Mouse (Mus musculus): ENCODE data around the gene Nipal1. TPM values are rescaled to one million over a fixed set of nuclear protein-coding genes. Genes with fewer than 3 reads are reported as not detected.

Gene Nipal1
- polyA plus RNA-seq, 1 experiment from 2014 or later: 1.2 TPM

GRCm38 (mm10) chr5:72706722-72707121 is 59.1 kb downstream of the Nipal1 start:
- H3K9me3 ChIP-seq (replicated peaks): no peaks in the 10 kb centered on the region
- no peak overlapping the region for H3K27ac ChIP-seq
- H3K4me2 ChIP-seq: no peak overlapping the region
- no peaks in the 10 kb centered on the region for H3K27me3 ChIP-seq (replicated peaks)
- H3K9ac ChIP-seq: no peak overlapping the region
- ATAC-seq: no peak
- 69% methylated on average over 10 of the region's 10 CpGs for WGBS (ENCODE audit: insufficient replicate concordance)
- no peaks in the 10 kb centered on the region for H3K36me3 ChIP-seq
- no peaks in the 10 kb centered on the region for H3K4me1 ChIP-seq
- no peak overlapping the region for H3K4me3 ChIP-seq

DNA sequence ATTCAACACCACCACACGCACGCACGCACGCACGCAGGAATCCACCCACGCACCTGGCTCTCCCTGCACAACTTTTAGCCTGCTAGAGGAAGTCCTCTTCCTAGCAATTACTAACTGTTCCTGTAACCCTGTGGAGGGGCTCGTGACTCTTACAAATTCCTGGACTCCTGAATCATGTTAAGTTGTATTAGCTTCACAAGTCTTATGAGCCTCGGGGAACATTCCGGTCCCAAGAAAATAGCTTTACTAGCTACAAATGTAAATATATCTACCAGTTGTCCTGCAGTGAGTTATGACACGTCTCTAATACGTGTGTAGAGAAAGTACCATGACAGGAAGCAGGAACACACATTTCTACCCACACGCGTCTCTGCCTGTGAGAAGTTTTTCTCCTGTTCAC is 61.9 kb downstream of the Nipal1 start:
- Histone ChIP-seq H3K4me3 (no peak overlapping the region), H3K27ac (no peak overlapping the region), H3K9me3 (replicated peaks) (no peaks in the 10 kb centered on the region), H3K9ac (no peak overlapping the region), H3K4me1 (no peaks in the 10 kb centered on the region), H3K27me3 (replicated peaks) (no peaks in the 10 kb centered on the region), H3K36me3 (no peaks in the 10 kb centered on the region), H3K4me2 (no peak overlapping the region)
- no peak for ATAC-seq
- WGBS (ENCODE audit: insufficient replicate concordance): 76% methylated on average over 13 of the region's 13 CpGs

DNA sequence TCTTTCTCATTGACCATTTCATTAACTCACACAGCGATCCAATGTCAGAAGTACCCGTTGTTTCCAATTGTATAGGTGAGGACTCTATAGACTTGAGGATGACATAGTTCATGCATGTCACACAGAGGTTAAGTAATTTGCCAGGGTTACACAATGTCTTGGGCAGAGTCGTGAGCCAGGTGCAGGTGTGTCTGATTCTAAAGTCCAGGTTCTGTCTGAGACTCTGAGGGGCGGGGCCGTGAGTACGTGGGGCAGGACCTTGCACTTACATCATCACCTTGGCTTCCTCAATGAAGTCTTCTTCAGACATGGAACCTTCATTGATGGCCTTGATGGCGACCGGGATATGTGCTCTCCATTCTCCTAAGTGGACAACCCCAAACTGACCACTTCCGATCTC is 62.4 kb downstream of the Nipal1 start:
- no peaks in the 10 kb centered on the region for H3K27me3 ChIP-seq (replicated peaks)
- no peaks in the 10 kb centered on the region for H3K4me1 ChIP-seq
- no peaks in the 10 kb centered on the region for H3K36me3 ChIP-seq
- 77% methylated on average over 9 of the region's 9 CpGs for WGBS (ENCODE audit: insufficient replicate concordance)
- H3K27ac ChIP-seq: no peak overlapping the region
- no peak overlapping the region for H3K4me3 ChIP-seq
- no peak for ATAC-seq
- no peaks in the 10 kb centered on the region for H3K9me3 ChIP-seq (replicated peaks)
- no peak overlapping the region for H3K9ac ChIP-seq
- H3K4me2 ChIP-seq: no peak overlapping the region

DNA sequence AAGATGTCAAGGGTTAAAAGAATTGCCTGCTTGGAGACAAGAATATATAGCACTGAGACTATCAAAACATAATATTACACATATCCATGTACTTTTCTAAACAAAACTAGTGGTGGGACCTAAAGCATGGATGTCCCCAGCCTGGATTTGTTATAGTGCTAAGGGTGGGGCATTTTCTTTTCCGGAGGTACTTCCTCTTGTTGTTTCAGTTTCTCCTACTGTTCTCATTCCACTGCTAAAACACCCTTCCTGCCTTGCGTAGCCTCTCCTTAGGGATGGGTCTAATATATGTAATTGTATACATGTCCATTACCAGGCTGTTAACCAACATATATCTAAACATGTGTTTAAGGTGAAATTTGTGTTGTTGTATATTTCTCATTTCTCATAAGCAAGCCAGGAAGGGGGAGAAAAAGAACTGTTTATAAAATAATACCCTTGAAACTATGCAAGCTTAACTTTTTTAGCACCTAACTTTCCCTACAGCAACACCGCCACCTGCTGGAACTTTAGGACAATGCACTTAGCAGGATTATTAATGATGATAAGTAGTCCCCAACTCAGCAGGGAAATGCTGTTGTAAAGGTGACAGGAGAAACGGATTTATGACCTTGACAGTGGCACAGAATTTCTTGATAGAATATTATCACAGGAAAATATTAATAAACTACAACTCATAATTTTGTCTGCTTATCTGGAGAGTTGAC is 63.1 kb downstream of the Nipal1 start:
- Histone ChIP-seq H3K4me3 (no peak overlapping the region), H3K9me3 (replicated peaks) (no peaks in the 10 kb centered on the region), H3K4me2 (no peak overlapping the region), H3K4me1 (no peaks in the 10 kb centered on the region), H3K36me3 (no peaks in the 10 kb centered on the region), H3K27me3 (replicated peaks) (no peaks in the 10 kb centered on the region), H3K9ac (no peak overlapping the region), H3K27ac (no peak overlapping the region)
- WGBS (ENCODE audit: insufficient replicate concordance): 22% methylated on average over 4 of the region's 4 CpGs
- ATAC-seq: no peak

- Histone ChIP-seq H3K27ac (no peak overlapping the region), H3K4me3 (no peak overlapping the region), H3K36me3 (no peaks in the 10 kb centered on the region), H3K4me1 (no peaks in the 10 kb centered on the region), H3K27me3 (replicated peaks) (no peaks in the 10 kb centered on the region), H3K9ac (no peak overlapping the region), H3K4me2 (no peak overlapping the region), H3K9me3 (replicated peaks) (no peaks in the 10 kb centered on the region)
- WGBS (ENCODE audit: insufficient replicate concordance): 54% methylated on average over 7 of the region's 7 CpGs
- no peak for ATAC-seq
Measured at GRCm38 (mm10) chr5:72720587-72720986, 73.0 kb downstream of the Nipal1 start.

Other genes with a start within 250 kb of the Nipal1 start
- gene Corin, start 143.3 kb upstream of the Nipal1 start, polyA plus RNA-seq (2016; fragmentation: Nextera tagmentation; extraction: Ambion mirVana): 0.54 and 0.57 TPM in 2 replicates
- gene Nfxl1, start 88.1 kb upstream of the Nipal1 start, polyA plus RNA-seq (2016; fragmentation: Nextera tagmentation; extraction: Ambion mirVana): 9.2 and 11.3 TPM in 2 replicates
- not detected in 2 replicates for gene Zar1, start 66.5 kb upstream of the Nipal1 start, polyA plus RNA-seq (2016; fragmentation: Nextera tagmentation; extraction: Ambion mirVana)
- not detected in 2 replicates for gene Gm5868, start 60.2 kb upstream of the Nipal1 start, polyA plus RNA-seq (2016; fragmentation: Nextera tagmentation; extraction: Ambion mirVana)
- not detected in 2 replicates for gene Cnga1, start 3.5 kb upstream of the Nipal1 start, polyA plus RNA-seq (2016; fragmentation: Nextera tagmentation; extraction: Ambion mirVana)
- 0.05 TPM in 1 of 2 replicates, not detected in the other for gene Txk, start 105.0 kb downstream of the Nipal1 start, polyA plus RNA-seq (2016; fragmentation: Nextera tagmentation; extraction: Ambion mirVana)
- 5.3 and 7.3 TPM in 2 replicates for gene Tec, start 220.7 kb downstream of the Nipal1 start, polyA plus RNA-seq (2016; fragmentation: Nextera tagmentation; extraction: Ambion mirVana)